Mouse (Mus musculus): Measurements from ENCODE around the gene Snd1.

Gene Snd1

DNA sequence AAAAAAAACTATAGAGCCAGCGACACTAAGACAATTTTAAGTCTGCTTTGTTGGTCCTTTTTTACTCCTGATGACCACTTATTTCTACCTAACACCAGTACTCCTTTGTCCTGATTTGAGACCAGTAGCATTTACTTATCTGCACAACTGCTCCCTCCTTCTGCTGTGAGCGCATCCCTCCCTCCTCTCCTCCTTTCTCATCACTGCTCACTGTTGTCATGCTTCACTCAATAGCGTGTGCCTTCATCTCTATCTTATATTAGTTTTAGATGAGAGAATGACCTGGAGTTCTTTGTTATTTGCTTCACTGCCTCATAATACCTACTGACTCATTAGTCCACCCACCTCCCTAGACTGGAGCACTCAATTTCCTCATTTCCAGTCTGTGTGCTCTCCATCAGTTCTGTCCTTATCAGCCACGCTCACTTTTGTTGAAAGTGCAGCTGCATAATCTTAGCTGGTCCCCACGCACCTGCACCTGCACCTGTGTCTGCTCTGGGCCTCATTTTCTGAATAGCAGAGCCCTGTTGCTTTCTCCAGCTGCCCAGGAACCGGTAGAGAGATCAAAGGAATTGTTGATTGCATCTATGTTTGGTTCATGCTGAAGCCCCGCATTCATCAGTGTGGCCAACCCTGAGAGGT is 242.4 kb downstream of the Snd1 start:
- DNase-seq: peak; percentile 54

DNA sequence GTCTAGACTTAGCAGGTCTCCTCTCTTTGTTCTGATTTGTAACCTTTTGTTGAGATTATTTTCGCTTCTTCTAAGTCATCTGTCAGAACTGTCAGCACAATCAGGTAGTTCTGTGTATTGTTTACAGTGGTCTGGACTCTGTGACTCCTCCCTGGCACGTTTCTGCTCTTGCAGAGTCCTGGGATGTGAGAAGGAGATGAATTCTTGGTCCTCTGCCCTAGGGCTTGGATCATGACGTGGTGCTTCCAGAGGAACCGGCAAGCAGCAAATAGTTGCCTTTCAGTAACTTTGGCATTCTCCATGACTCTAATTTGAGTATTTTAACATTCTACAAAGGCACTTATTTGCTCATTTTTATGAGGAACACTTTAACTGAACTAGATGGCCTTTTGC is 242.9 kb downstream of the Snd1 start:
- peak; percentile 76 for DNase-seq

DNA sequence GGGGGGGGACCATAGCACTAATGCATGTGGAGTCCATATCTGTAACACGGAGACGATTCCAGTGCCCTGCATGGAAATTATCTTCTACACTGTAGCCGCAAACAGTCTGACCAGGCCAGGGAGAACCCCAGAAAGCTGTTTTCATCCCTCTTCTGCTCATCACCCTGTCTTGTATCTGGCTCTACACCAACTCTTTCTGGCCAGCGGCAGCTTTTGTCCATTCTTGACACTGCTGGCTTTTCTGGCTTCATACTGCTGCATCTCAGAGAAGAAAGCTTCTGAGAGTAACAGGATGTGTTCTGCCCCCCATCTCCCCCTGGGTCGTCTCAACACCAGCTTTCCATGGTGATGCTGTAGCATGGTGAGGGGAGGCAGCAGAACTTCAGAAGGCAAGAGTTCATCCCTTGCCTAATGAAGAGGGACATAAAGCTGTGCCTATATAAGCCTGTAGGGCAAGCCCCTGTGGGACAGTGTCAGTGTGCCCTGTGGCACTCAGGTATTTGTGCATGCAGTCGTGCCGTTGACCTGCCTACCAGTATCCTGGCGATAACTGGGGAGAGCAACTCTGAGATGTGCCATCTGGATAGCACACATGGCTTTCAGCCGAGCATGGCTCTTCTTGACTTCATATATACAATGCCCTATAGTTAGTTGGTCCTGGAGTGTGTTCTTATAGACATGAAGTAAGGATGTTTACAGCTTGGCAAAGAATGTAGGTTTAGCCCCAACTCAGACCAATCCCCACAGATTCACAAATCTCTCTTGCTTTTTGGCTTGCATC is 245.6 kb downstream of the Snd1 start:
- DNase-seq: peak; percentile 85

DNA sequence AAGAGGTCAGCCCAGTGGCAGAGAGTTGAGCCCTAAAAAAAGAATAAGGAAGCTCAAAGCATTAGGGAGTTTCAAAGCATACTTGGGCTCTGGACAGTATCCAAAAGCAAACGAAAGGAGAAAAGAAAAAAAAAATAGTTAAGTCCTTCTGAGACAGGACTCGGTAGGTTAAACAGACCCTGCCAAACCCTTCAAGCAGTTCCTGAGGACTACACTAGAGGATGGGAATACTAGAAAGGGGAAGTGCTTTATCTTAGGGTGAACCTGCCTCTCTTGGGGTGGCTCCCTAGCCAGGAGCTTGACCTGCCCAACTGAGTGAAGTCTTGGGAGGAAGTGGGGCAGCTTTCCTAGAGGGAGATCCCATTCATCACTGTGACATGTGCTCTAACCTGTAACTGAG is 248.1 kb downstream of the Snd1 start:
- DNase-seq: peak; percentile 72

DNA sequence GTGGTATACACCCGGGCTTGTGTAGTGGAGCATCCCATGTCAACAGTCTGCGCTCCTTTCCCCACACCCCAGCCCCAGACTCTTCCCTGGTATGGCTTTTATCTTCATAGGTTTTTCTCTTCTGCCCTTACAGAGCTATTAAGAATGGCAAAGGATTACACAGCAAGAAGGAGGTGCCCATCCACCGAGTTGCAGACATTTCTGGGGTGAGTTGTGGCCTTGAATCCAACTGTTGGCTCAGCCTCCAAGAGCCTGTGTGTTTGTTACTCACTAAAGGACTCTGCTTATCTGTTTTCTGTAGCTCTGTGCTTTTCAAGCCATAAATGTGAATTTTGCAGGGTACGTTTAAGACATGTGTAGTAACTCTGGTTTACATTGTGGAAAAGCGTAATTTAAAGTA is 249.8 kb downstream of the Snd1 start:
- no peak for DNase-seq

DNA sequence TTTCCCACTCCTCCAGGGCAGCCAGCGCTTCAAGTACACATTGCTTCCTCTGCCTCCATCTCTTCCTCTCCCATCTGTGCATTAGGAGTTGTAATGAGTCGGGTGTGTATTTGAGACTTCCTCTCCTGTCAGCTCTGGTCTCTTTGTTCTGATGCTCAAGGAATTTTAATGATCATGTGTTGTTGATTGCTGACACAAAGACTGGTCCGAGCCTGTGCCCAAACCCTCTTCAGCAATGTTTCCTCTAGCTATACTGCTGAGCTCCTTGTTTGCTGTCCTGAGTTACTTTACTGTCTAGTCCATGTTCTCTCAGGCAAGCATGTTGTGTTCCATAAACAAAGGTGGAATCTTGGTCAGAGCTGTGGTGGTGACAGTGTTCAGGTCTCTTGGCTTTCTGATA is 254.3 kb downstream of the Snd1 start:
- peak; percentile 41 for DNase-seq

DNA sequence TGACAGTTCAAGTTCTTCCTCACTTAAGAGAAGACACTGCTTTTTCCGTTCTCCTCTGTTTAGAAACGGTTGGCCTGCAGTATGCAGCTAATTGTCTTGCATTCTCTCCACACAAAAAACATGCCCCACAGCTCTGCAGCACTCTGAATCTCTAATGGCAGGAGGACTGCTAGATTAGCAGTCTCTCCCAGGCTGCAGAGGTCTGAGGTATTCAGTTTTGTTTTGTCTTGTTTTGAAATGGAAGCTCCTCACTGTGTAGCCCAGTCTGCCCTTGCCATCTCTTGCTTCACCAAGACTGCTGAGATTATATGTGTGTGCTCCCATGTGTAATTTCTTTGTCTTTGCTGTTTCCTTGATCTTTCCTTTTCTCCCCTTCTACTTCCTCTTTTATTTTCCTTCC is 254.7 kb downstream of the Snd1 start:
- peak; percentile 65 for DNase-seq

DNA sequence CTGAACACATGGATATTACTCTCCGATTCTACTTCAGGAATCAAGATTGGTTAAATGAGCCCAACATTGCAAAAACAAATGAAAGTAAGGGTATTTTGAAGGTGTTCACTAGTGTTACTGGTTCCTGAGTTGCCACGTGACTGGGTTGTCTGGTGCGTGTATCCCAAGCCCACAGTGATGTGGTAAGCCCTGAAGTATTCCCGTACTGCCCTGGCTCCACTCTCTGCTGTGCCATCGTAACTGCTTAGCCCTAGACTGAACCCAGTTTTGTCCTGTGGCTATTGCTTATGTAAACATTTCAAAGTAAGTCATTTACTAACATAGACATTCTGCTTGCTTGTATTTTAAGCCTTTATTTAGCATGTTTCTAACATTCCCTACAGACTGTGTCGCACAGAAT is 256.3 kb downstream of the Snd1 start:
- peak; percentile 80 for DNase-seq

DNA sequence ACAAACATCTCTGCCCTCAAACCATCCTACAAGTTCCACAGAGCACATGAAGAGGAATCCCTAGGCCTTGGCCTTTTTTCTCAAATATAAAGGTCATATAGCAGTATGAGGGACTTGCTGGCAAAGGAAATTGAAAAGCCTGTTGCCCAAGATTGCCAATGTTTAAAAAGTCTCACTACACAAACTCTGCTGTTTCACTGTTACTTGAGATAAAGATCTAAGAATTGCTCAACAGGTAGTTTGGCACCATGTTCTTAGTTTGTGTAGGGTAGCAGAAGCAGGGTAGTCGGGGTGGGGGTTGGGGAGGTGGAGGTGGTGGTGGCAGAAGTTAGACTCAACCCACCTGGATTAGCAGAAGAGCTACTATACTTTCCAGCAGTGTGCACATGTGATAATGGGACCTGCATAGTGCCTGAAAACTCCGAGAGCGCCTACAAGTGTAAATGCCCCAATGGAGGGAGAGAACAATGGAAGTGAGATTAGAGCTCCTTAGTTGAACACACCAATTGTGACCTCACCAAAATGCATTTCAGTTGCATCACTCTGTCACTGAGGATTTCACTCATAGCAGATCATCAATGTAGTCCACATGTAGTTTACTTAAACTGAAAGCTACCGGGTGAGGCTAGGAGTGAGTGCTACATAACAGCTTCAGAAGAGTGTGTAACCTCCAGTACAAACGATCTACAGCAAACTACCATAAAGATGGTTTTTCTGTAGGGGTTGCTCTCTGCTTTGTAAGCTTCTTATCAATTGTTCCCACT is 259.1 kb downstream of the Snd1 start:
- DNase-seq: peak; percentile 24

DNA sequence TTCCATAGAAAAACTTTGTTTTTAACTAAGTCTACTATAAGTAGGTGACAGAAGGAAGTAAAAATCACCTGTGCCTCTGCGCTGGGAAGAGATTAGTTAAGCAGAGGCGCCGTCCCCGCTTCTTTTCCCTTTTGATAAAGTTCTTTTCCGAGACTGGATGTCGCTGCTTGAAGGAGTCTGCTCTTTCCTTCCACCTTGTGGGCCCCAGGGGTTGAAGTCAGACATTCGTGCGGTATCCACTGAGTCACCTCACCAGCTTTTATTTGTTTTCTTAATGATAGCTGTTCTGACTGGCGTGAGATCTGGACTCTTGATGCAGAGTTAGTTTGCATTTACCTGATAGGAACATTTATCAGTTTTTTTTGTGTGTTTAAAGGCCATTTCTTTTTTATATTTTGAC is 260.2 kb downstream of the Snd1 start:
- peak; percentile 68 for DNase-seq

DNA sequence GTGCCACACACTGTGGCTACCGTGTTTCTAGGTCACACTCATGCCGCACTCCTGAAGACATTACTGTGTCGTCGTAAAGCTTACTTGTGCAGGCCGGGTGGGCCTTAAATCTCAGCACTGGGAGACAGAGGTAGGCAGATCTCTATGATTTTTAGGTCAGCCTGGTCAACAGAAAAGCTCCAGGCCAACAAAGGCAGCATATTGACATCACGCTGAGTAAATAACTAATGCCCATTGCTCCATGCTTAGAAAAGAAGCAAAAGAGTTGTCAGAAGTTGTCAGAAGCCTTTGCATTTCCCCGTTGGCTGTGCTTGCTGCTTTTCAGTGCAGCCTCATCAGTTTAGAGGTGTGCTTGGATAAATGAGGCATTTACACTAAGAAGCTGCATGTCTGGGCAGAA is 261.7 kb downstream of the Snd1 start:
- DNase-seq: peak; percentile 80

DNA sequence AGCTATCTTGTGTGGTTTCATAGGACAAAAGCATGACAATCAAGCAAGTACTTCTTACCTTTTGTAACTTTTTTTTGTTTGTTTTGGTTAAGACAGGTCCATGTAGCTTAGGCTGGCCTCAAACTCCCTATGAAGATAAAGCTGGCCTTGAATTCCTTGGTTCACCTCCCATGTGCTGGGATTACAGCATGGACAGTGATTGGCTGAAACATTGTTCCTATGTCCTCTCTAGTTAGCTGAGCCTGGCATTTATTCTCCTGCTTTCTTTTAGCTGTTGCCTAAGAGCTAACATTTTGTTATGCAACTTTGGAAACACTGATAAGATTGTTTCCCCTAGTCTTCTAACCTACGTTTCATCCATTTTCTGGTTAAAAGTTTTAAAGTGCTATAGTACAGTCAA is 262.7 kb downstream of the Snd1 start:
- DNase-seq: peak; percentile 71

DNA sequence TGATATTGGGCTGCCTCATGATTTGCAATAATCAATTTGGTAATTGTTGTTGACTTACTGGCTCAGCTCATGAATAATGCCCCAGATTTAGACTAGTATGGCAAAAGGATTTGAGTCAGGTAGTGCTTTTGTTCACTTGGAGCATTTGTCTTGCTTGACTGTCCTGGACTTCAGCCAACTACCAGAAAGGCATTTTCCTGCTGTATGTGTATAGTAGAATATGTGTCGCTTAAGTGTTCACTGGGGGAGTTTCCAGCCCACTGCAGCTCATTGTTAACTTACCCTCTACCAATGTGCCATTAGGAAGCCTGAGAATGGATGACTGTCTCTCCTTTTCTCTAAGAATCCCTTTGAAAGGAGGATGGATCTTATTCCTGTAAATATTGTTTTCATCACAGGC is 268.6 kb downstream of the Snd1 start:
- DNase-seq: peak; percentile 39

DNA sequence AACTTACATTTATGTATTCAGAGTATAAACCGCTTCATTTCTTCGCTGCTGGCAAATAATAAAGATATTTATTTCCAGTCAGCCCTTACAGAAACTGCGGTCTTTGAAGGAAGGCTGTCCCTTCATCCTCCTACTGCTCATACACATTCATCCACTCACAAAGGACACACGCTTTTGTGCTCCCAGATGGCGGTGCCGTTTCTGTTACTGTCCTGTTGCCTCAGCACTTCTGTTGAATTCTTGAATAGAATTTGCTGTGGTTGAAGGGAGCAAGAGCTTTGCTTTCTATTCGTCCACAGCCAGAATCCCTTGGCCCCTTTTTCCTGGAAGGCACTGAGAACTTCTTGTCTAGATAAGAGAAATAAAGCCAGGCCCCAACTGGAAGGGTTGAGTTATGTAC is 270.9 kb downstream of the Snd1 start:
- peak; percentile 77 for DNase-seq

DNA sequence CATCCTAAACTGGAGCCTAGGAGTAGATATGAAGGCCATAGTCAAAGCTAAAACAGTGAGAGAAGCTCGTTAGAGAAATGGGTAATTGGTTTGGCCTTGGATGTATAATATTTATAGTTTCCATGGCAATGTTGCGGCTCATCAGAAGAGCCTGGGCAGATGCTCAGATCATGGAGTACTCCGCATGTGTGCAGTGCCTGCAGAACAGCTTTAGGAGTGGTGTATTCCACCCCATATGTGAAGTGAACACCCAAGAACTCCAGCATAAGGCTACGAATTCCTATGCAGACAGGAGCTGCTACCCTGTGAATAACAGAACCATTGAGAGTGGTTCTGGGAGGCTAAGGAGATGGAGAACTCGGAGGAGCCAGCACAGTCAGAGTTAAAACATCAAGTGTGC is 272.1 kb downstream of the Snd1 start:
- peak; percentile 37 for DNase-seq

DNA sequence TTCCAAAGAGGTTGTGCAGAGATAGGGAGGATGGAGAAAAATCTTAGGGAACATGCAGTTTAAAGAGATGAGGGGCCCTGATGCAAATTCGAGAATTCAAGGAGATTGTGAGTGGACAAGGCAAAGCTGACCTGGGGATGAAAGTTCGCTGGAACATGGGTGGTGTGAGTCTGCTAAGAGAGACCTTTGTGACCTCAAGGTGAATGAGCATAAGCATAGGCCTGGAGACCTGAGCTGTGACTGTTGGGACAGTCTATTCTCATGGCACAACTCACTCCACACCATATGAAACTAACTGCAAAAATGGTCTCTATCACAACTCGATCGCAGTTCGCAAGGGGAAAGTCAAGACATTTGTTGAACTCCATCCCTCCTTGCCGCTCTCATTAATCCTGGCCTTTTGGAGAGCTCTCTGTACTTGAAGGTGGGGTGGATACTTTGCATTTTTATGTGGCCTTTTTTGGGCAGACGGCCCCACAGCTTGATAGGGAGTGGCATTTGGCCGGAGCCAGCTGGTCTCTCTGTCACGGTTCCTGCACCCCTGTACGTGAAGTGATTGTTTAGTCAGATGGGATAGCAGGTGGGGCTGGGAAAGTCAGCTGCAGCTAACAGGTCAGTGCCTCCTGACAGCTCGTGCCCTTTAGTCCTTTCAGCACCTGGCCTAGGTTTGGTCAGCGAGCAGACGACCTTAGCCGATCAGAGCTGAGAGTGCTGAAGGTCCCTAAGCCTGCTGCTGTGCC is 273.2 kb downstream of the Snd1 start:
- DNase-seq: peak; percentile 77

DNA sequence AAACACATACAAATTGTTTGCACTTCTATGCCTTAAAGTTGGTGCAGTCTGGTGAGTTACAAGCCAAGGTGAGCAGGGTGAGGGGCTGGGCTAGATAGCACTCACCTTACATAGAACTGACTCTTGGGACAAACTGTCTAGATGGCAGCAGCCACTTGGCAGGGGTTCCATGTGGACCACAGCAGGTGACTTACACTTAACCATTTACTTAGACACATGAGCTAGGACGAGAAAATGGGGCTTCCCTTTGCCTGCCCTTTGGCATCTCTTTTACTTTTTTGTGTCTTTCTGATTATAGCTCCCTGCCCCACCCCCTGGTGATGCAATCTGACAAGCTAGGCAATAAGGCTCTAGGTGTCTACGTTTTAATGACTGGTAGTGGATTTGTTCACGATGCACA is 274.3 kb downstream of the Snd1 start:
- DNase-seq: peak; percentile 37

DNA sequence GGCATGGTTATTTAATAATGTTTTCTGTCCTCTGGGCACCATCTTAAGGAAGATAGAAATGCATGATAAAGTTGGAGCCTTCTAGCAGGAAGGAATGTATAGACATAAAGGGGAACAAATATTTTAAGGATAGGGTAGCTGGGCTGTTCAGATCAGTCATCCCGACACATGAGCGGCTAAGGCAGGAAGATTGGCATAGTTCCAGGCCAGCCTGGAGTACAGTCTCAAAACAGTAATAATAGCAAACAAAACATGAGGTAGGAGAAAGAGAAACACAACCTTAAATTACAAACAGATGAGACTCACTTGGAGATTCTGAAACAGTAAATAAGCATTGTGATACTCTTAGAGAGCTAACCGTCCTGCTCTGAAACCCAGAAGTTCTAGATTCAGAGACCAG is 276.2 kb downstream of the Snd1 start:
- DNase-seq: peak; percentile 75

DNA sequence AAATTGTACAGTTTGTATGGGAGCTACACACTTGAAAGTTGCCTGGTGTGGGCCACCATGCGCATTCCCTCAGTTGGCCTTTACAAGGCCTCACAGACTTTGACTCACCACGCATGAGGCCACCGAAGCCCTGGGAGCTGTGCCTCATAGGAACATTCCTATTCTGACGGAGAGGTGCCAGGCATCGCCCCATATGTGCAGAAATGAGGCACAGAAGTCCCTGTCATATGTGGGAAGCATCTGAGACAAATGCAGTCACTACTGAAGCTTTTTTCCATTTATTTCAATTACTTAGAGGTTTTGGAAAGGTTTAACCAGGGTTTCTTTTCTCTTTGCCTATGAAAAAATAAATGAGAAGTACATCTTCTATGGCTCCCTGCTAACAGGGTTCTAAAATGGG is 278.3 kb downstream of the Snd1 start:
- DNase-seq: peak; percentile 24

DNA sequence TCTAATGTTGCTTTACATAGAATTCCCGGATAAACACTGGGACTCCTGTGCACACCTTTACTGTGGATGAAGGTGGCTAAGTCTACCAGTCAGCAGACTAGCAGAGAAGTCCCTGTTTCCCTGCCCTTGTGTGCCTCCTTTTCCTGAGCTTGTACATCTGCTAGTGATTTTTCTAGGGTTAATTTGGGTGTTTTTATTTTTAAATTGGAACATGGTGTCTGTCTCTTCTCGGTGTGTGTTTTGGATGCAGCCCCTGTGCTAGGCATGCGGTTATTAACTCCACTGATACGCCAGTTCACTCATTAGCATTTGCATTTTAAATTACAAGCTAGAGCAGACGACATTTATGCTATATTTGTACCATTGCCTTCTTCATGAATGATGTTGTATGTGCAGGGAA is 278.7 kb downstream of the Snd1 start:
- DNase-seq: peak; percentile 68

DNA sequence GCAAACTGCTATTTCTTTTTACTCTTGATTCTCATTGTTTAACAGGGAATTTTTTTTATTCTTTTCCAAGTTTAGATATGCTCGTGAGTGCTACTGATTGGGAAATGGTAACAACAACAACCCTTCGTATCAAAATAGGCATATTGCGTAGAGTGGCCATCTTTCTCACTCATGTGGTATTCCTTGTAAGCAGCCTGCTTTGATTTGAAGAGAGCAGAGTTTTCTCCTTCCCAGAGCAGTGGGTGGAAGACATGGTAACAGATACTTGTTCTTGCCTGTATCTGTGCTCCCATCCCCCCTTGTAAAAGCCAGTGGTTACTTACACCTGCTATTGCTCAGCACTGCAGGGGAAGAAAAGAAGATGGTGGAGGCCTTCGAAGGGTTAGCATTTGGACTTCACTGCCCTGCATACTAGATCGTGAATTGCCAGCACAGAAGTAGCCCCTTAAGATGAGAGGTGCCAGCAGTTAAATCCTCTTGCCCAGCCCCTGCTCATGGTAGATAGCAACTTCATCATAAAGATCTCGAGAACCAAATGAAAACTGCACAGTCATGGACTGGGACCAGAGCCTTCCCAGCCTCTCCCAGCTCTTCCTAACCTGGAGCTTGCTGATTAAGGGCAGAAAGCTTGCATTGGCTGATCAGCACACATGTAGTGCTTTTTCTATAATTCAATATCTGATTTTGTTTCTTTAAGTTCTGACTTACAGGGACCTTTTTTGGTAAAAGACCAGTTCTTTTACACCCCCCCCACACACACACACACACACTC is 279.4 kb downstream of the Snd1 start:
- peak; percentile 54 for DNase-seq

DNA sequence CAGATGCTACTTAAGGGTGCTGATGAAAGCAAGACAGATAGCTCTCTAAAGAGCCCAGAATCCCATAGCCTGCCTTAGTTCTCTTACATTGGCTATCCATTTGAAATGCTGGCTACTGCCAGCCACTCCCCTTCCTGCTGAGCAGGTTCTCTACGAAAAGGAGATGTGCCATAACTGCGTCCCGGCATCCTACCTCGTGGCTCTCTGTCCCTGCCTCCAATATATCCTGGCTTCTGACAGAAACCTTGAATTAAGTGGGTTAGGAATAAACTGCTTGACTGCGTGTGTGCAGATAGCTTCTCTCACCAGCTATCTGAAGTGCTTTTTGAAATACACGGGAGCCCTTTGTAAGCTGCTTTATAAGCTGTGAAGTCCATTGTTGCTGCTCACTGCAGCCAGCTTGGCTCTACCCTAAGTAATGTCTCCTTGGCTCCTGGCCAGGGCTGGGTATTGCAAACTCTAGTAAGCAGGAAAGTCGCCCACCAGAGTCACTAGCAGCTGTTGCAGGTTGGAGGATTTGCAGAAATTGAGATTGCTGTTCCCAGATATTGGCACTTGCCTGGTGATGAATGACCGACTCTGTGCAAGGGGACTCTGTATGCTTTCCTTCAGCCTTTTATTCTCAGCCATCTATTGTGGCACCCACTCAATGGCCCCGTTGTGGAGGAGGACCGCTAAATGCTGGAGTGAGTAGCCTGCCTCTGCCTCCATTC is 281.5 kb downstream of the Snd1 start:
- peak; percentile 87 for DNase-seq
